Mouse (Mus musculus) forebrain, embryonic 12.5 days (tissue): Measurements from ENCODE around the gene Cdc34. TPM values are rescaled to one million over a fixed set of nuclear protein-coding genes. Genes with fewer than 3 reads are reported as not detected.

Source experiments
- ATAC-seq: fragments of 200-750 bp; cut with Nextera tagmentation; 2 replicates; pipeline ENCODE4 v1.8.0; 2017; ENCODE audit warnings: moderate TSS enrichment; ENCODE audit not compliant: low FRiP score
- H3K27ac ChIP-seq: fragments of 300-500 bp; sonication (generic); 2 replicates; pipeline ENCODE4 v1.5.1; 2016; ENCODE audit warnings: mild to moderate bottlenecking
- H3K27me3 ChIP-seq: fragments of 300-500 bp; sonication (generic); 2 replicates; pipeline ENCODE4 v1.6.1; 2016; ENCODE audit warnings: mild to moderate bottlenecking
- H3K36me3 ChIP-seq: fragments of 300-500 bp; sonication (generic); replicated peaks from 2 replicates; pipeline ENCODE4 v1.6.1; 2016; ENCODE audit warnings: mild to moderate bottlenecking
- H3K4me1 ChIP-seq: fragments of 300-500 bp; sonication (generic); 2 replicates; pipeline ENCODE4 v1.6.1; 2016
- H3K4me2 ChIP-seq: fragments of 300-500 bp; sonication (generic); 2 replicates; pipeline ENCODE4 v1.6.1; 2016; ENCODE audit warnings: mild to moderate bottlenecking, moderate library complexity
- H3K4me3 ChIP-seq: fragments of 300-500 bp; sonication (generic); replicated peaks from 2 replicates; pipeline ENCODE4 v1.5.1; 2016; ENCODE audit warnings: mild to moderate bottlenecking
- H3K9ac ChIP-seq: fragments of 300-500 bp; sonication (generic); 2 replicates; pipeline ENCODE4 v1.6.1; 2016; ENCODE audit warnings: mild to moderate bottlenecking
- H3K9me3 ChIP-seq: fragments of 300-500 bp; sonication (generic); 2 replicates; pipeline ENCODE4 v1.6.1; 2016
- WGBS: fragments of 180-500 bp; shearing (Covaris S2); methylation state at CpG from one replicate; pipeline ENCODE4 v1.1.7; 2016; 5-methylcytosine and 5-hydroxymethylcytosine counted together
- polyA plus RNA-seq: library from polyadenylated mRNA; unstranded; fragments of >200 nt; fragmentation: Nextera tagmentation; extraction: Ambion mirVana; gene quantifications from 2 replicates; pipeline ENCODE4 v1.2.1, GENCODE M21; 2016

Gene Cdc34
- polyA plus RNA-seq, 1 experiment from 2014 or later = 129 TPM

- Histone ChIP-seq H3K4me2 (no peak overlapping the region), H3K4me1 (peaks cover 16% of the 10 kb centered on the region), H3K9ac (no peak overlapping the region), H3K36me3 (peaks cover 42% of the 10 kb centered on the region), H3K4me3 (no peak overlapping the region), H3K27ac (no peak overlapping the region; the same call in 1 of the 2 replicates), H3K9me3 (no peaks in the 10 kb centered on the region), H3K27me3 (peaks cover 44% of the 10 kb centered on the region)
- 33% methylated on average over 1 of the region's 1 CpGs for WGBS
- ATAC-seq = no peak
Observed at GRCm38 (mm10) chr10:79713163-79713562, 31.2 kb downstream of the Cdc34 start.

- H3K27me3 ChIP-seq = peaks cover 62% of the 10 kb centered on the region
- 72% methylated on average over 4 of the region's 4 CpGs for WGBS
Observed at GRCm38 (mm10) chr10:79714996-79715395, 33.0 kb downstream of the Cdc34 start.

GRCm38 (mm10) chr10:79716254-79716987, 34.4 kb downstream of the Cdc34 start, which contains the start of gene Hcn2:
Hcn2 (plus strand) TSS chr10:79716634.
- Histone ChIP-seq H3K4me3 (peak within 1 kb of the TSS; percentile 63), H3K27ac (no peak within 1 kb of the TSS), H3K4me1 (peaks cover 16% of the 10 kb centered on the region), H3K36me3 (peaks cover 12% of the 10 kb centered on the region), H3K9ac (peak within 1 kb of the TSS; percentile 68), H3K9me3 (no peaks in the 10 kb centered on the region), H3K4me2 (peak within 1 kb of the TSS; percentile 93), H3K27me3 (peaks cover 71% of the 10 kb centered on the region)
- WGBS = 2% methylated on average over 37 of the region's 91 CpGs
- peak; percentile 73 for ATAC-seq

More at GRCm38 (mm10) chr10:79714996-79715395, 33.0 kb downstream of the Cdc34 start:
- peaks cover 26% of the 10 kb centered on the region for H3K36me3 ChIP-seq
- peaks cover 16% of the 10 kb centered on the region for H3K4me1 ChIP-seq
- no peak overlapping the region for H3K9ac ChIP-seq
- H3K27ac ChIP-seq = no peak overlapping the region
- H3K4me2 ChIP-seq = no peak overlapping the region
- H3K9me3 ChIP-seq = no peaks in the 10 kb centered on the region
- no peak overlapping the region for H3K4me3 ChIP-seq
- ATAC-seq = no peak

- Histone ChIP-seq H3K27me3 (peaks cover 71% of the 10 kb centered on the region), H3K4me2 (peak overlapping the region; percentile 93), H3K27ac (no peak overlapping the region), H3K4me3 (peak overlapping the region; percentile 63), H3K9me3 (no peaks in the 10 kb centered on the region), H3K4me1 (peaks cover 16% of the 10 kb centered on the region), H3K36me3 (peaks cover 6% of the 10 kb centered on the region; the same call in 1 of the 2 replicates), H3K9ac (peak overlapping the region; percentile 68)
- 1% methylated on average over 41 of the region's 44 CpGs for WGBS
- ATAC-seq = peak; percentile 37
Observed at GRCm38 (mm10) chr10:79716988-79717355, 35.0 kb downstream of the Cdc34 start.

GRCm38 (mm10) chr10:79717640-79718357, 35.8 kb downstream of the Cdc34 start:
- Histone ChIP-seq H3K4me1 (peaks cover 16% of the 10 kb centered on the region), H3K27me3 (peaks cover 75% of the 10 kb centered on the region), H3K27ac (no peak overlapping the region), H3K36me3 (no peaks in the 10 kb centered on the region), H3K4me2 (peak overlapping the region; percentile 93), H3K9me3 (no peaks in the 10 kb centered on the region), H3K4me3 (peak overlapping the region; percentile 63), H3K9ac (no peak overlapping the region)
- no peak for ATAC-seq
- 2% methylated on average over 43 of the region's 43 CpGs for WGBS

- ATAC-seq = no peak
- H3K27ac ChIP-seq = no peak overlapping the region
- no peak overlapping the region for H3K4me3 ChIP-seq
- H3K9me3 ChIP-seq = no peaks in the 10 kb centered on the region
- WGBS = 69% methylated on average over 5 of the region's 5 CpGs
- no peaks in the 10 kb centered on the region for H3K36me3 ChIP-seq
- no peak overlapping the region for H3K9ac ChIP-seq
- H3K4me2 ChIP-seq = no peak overlapping the region
- peaks cover 51% of the 10 kb centered on the region for H3K27me3 ChIP-seq
- peaks cover 15% of the 10 kb centered on the region for H3K4me1 ChIP-seq
Observed at GRCm38 (mm10) chr10:79721089-79721488, 39.1 kb downstream of the Cdc34 start.

GRCm38 (mm10) chr10:79723047-79723446, 41.1 kb downstream of the Cdc34 start:
- Histone ChIP-seq H3K27me3 (peaks cover 32% of the 10 kb centered on the region), H3K9me3 (no peaks in the 10 kb centered on the region), H3K27ac (no peak overlapping the region), H3K4me1 (0 out of 2 replicates have a peak, but pooled peaks cover under 1% of the 10 kb centered on the region), H3K36me3 (no peaks in the 10 kb centered on the region), H3K9ac (no peak overlapping the region), H3K4me2 (no peak overlapping the region), H3K4me3 (no peak overlapping the region)
- WGBS = 67% methylated on average over 6 of the region's 6 CpGs
- ATAC-seq = no peak

- Histone ChIP-seq H3K4me2 (no peak overlapping the region), H3K36me3 (no peaks in the 10 kb centered on the region), H3K27me3 (peaks cover 25% of the 10 kb centered on the region), H3K4me3 (no peak overlapping the region), H3K9me3 (no peaks in the 10 kb centered on the region), H3K4me1 (no peaks in the 10 kb centered on the region), H3K27ac (no peak overlapping the region), H3K9ac (no peak overlapping the region)
- 91% methylated on average over 7 of the region's 7 CpGs for WGBS
- ATAC-seq = no peak
Observed at GRCm38 (mm10) chr10:79723692-79724091, 41.7 kb downstream of the Cdc34 start.

- Histone ChIP-seq H3K27ac (no peak overlapping the region), H3K4me3 (no peak overlapping the region), H3K36me3 (no peaks in the 10 kb centered on the region), H3K4me2 (no peak overlapping the region), H3K27me3 (peaks cover 3% of the 10 kb centered on the region; the same call in 1 of the 2 replicates), H3K4me1 (no peaks in the 10 kb centered on the region), H3K9me3 (no peaks in the 10 kb centered on the region), H3K9ac (no peak overlapping the region)
- ATAC-seq = no peak
- WGBS = 34% methylated on average over 11 of the region's 11 CpGs
Observed at GRCm38 (mm10) chr10:79726090-79726489, 44.1 kb downstream of the Cdc34 start.

GRCm38 (mm10) chr10:79728323-79729249, 46.6 kb downstream of the Cdc34 start:
- Histone ChIP-seq H3K4me3 (no peak overlapping the region), H3K4me1 (no peaks in the 10 kb centered on the region), H3K4me2 (no peak overlapping the region), H3K36me3 (peaks cover 6% of the 10 kb centered on the region; the same call in 1 of the 2 replicates), H3K27me3 (no peaks in the 10 kb centered on the region), H3K27ac (no peak overlapping the region), H3K9ac (no peak overlapping the region), H3K9me3 (0 out of 2 replicates have a peak, but pooled peaks cover 4% of the 10 kb centered on the region)
- ATAC-seq = no peak
- 78% methylated on average over 28 of the region's 28 CpGs for WGBS

GRCm38 (mm10) chr10:79729357-79729965, 47.5 kb downstream of the Cdc34 start:
- Histone ChIP-seq H3K9me3 (0 out of 2 replicates have a peak, but pooled peaks cover 4% of the 10 kb centered on the region), H3K9ac (no peak overlapping the region), H3K4me1 (no peaks in the 10 kb centered on the region), H3K4me3 (no peak overlapping the region), H3K27me3 (no peaks in the 10 kb centered on the region), H3K36me3 (peaks cover 13% of the 10 kb centered on the region), H3K27ac (no peak overlapping the region), H3K4me2 (no peak overlapping the region)
- ATAC-seq = no peak
- 87% methylated on average over 13 of the region's 13 CpGs for WGBS
